Mouse (Mus musculus) lung, embryonic 16.5 days (tissue): ENCODE data around the gene Krt19. TPM values are rescaled to one million over a fixed set of nuclear protein-coding genes. Genes with fewer than 3 reads are reported as not detected.
A peak's percentile ranks its signal among the peaks of the same experiment; 100 is the strongest.

Source experiments
- ATAC-seq: fragments of 200-750 bp; cut with Nextera tagmentation; 2 replicates; pipeline ENCODE4 v1.8.0; 2017; ENCODE audit warnings: low read depth, mild to moderate bottlenecking, moderate library complexity
- H3K27ac ChIP-seq: fragments of 300-500 bp; sonication (generic); 2 replicates; pipeline ENCODE4 v1.5.1; 2014; ENCODE audit warnings: mild to moderate bottlenecking, control low read depth, low read length
- H3K27me3 ChIP-seq: fragments of 300-500 bp; sonication (generic); 2 replicates; pipeline ENCODE4 v1.6.1; 2014; ENCODE audit warnings: low read depth, low read length, mixed read lengths; ENCODE audit not compliant: control insufficient read depth, insufficient read depth
- H3K36me3 ChIP-seq: fragments of 300-500 bp; sonication (generic); 2 replicates; pipeline ENCODE4 v1.6.1; 2014; ENCODE audit warnings: low read length; ENCODE audit not compliant: control insufficient read depth, insufficient read depth
- H3K4me1 ChIP-seq: fragments of 300-500 bp; sonication (generic); replicated peaks from 2 replicates; pipeline ENCODE4 v1.6.1; 2014; ENCODE audit warnings: low read length, mixed read lengths; ENCODE audit not compliant: control insufficient read depth, insufficient read depth
- H3K4me2 ChIP-seq: fragments of 300-500 bp; sonication (generic); 2 replicates; pipeline ENCODE4 v1.6.1; 2014; ENCODE audit warnings: low read depth, low read length, control low read depth
- H3K4me3 ChIP-seq: fragments of 300-500 bp; sonication (generic); 2 replicates; pipeline ENCODE4 v1.5.1; 2014; ENCODE audit warnings: mild to moderate bottlenecking, low read length, control low read depth
- H3K9ac ChIP-seq: fragments of 300-500 bp; sonication (generic); 2 replicates; pipeline ENCODE4 v1.6.1; 2014; ENCODE audit warnings: low read length, control low read depth
- H3K9me3 ChIP-seq: fragments of 300-500 bp; sonication (generic); 2 replicates; pipeline ENCODE4 v1.6.1; 2016; ENCODE audit warnings: low read length; ENCODE audit not compliant: control insufficient read depth
- WGBS: fragments of 180-500 bp; shearing (Covaris S2); extraction: QIAGEN DNeasy Blood & Tissue Kit; methylation state at CpG from one replicate; pipeline ENCODE4 v1.1.7; 2014; 5-methylcytosine and 5-hydroxymethylcytosine counted together
- polyA plus RNA-seq: library from polyadenylated mRNA; unstranded; fragments of >200 nt; fragmentation: Nextera tagmentation; extraction: Ambion mirVana; gene quantifications from 2 replicates; pipeline ENCODE4 v1.2.1, GENCODE M21; 2015

Gene Krt19
- polyA plus RNA-seq, 1 experiment from 2014 or later = 349 TPM

DNA sequence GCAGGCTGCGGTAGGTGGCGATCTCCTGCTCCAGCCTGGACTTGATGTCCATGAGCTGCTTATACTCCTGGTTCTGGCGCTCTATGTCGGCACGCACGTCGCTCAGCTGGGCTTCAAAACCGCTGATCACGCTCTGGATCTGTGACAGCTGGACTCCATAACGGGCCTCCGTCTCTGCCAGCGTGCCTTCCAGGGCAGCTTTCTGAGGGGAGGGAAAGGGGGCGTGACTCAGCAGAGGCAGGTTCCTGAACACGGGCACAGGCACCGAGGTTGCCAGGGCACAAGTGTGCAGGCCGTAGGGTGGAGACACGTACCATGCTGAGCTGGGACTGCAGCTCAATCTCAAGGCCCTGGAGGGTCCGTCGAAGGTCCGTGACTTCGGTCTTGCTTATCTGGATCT, 7.5 kb downstream of the Krt19 start:
- peaks cover 16% of the 10 kb centered on the region for H3K27me3 ChIP-seq
- WGBS = 76% methylated on average over 21 of the region's 21 CpGs
- no peak overlapping the region for H3K4me3 ChIP-seq
- H3K9me3 ChIP-seq = no peaks in the 10 kb centered on the region
- no peak for ATAC-seq
- no peak overlapping the region for H3K4me2 ChIP-seq
- H3K27ac ChIP-seq = no peak overlapping the region
- H3K4me1 ChIP-seq = peaks cover 14% of the 10 kb centered on the region
- H3K9ac ChIP-seq = no peak overlapping the region
- H3K36me3 ChIP-seq = no peaks in the 10 kb centered on the region

DNA sequence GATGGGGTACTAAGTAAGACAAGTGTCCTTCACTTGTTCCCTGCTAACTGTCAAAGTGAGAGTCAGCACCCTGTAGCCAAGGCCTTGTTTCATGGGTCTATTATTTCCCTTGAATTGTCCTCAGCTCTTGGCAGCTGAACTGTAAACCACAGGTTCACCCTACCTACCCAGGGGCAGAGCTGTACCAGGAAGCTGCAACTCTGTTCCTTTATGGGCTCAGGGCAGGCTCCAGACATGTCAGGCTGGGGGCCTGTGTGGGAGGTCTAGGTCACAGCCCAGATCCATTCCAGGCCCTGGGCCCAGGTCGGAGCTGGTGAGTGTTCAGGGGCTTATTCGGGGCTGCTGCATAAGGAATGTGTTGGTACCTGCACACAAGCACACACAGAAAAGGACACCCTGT, 9.1 kb downstream of the Krt19 start:
- peak overlapping the region; percentile 37; the same call in 1 of the 2 replicates for H3K9ac ChIP-seq
- ATAC-seq = peak; percentile 14; the same call in 1 of the 2 replicates
- H3K4me1 ChIP-seq = peaks cover 14% of the 10 kb centered on the region
- peaks cover 1% of the 10 kb centered on the region; the same call in 1 of the 2 replicates for H3K27me3 ChIP-seq
- H3K4me2 ChIP-seq = no peak overlapping the region
- peak overlapping the region; percentile 71 for H3K27ac ChIP-seq
- 57% methylated on average over 2 of the region's 2 CpGs for WGBS
- H3K9me3 ChIP-seq = no peaks in the 10 kb centered on the region
- no peak overlapping the region for H3K4me3 ChIP-seq
- H3K36me3 ChIP-seq = no peaks in the 10 kb centered on the region

DNA sequence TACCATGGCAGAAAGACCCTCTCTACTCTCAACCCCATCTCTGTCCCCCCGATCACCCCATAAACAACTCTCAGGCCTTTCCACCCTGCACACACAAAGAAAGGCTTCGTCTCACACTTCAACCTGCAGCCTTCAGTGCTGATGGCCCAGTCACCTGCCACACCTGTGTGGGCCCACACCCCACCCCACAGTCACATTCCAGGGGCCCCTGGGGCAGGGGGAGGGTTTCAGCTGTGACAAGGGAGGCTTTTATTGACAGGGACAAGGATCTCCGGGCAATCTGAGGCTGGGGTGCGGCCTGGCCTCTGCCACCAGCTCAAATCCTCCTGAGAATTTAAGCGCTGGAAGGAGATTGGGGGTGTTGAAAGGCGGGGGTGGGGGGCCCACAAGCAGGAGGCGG, 9.7 kb downstream of the Krt19 start:
- peaks cover 14% of the 10 kb centered on the region for H3K4me1 ChIP-seq
- H3K4me2 ChIP-seq = no peak overlapping the region
- no peaks in the 10 kb centered on the region for H3K36me3 ChIP-seq
- no peaks in the 10 kb centered on the region for H3K9me3 ChIP-seq
- H3K27ac ChIP-seq = peak overlapping the region; percentile 71
- whole genome bisulfite sequencing = 47% methylated on average over 7 of the region's 7 CpGs
- H3K27me3 ChIP-seq = no peaks in the 10 kb centered on the region
- peak overlapping the region; percentile 20; the same call in 1 of the 2 replicates for H3K9ac ChIP-seq
- H3K4me3 ChIP-seq = no peak overlapping the region
- ATAC-seq = peak; percentile 72

DNA sequence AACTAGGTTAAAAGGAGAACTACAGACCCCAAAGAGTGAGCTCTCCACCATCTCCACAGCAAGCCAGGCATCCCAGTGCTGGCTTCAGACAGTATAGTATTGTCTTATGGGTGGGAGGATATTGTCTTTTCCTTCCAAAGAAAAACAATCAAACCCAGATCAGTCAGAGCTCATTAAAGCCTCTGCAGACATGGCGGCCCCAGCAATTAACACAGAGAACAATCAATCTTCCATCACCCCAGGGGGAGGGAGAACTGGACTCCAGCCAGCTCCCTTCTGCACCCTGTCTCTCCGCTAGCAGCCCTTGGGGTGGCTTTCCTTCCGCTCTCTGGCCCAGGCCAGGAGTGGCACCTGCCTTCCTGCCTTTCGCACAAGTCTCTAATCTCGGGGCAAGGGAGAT, 10.8 kb downstream of the Krt19 start:
- H3K27ac ChIP-seq = no peak overlapping the region
- H3K4me1 ChIP-seq = peaks cover 14% of the 10 kb centered on the region

DNA sequence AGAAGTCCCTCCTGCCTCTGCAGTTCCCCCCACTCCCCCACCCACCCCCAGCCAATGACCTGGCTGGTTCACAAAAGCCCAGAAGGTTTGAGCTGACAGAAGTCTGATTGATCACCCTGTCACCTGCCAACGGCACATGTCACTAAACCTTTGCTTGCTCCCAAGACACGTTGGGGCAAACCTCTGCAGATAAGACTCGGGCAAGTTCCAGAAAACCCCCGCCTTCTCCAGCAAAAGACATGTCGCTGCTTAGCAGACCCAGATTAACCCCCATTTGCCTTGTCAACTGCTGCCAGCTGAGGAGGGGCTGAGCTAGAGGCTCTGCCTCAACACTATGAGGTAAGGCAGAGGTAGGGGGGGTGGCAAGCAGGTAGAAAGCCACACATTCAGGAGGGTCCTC, 11.9 kb downstream of the Krt19 start:
- Histone ChIP-seq H3K4me2 (no peak overlapping the region), H3K27me3 (no peaks in the 10 kb centered on the region), H3K9ac (no peak overlapping the region), H3K9me3 (no peaks in the 10 kb centered on the region), H3K27ac (no peak overlapping the region), H3K4me1 (peaks cover 14% of the 10 kb centered on the region), H3K4me3 (no peak overlapping the region), H3K36me3 (no peaks in the 10 kb centered on the region)
- WGBS = 17% methylated on average over 5 of the region's 5 CpGs
- no peak for ATAC-seq

More for the DNA sequence above, 10.8 kb downstream of the Krt19 start:
- Histone ChIP-seq H3K9me3 (no peaks in the 10 kb centered on the region), H3K36me3 (no peaks in the 10 kb centered on the region), H3K9ac (no peak overlapping the region), H3K4me3 (no peak overlapping the region), H3K27me3 (no peaks in the 10 kb centered on the region), H3K4me2 (no peak overlapping the region)
- no peak for ATAC-seq
- 23% methylated on average over 5 of the region's 5 CpGs for WGBS

DNA sequence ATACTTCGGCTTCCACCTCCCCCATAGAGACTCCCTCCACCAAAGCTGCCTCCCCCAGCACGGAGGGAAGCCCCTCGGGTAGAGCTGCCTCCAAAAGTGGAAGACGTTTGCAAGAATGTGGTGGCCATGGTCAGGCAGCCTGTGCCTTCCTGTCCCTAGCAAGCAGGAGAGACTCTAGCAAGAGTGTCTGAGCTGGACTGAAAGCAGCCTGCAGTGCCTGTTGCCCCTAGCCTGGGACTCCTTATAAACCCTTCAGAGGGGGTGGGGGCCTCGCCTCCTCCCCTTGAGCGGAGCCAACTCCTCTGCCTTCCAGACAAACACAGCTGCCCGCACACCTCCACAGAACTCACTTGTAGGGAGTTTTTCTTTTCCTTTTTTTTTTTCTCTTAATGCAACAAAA, 12.7 kb downstream of the Krt19 start, which contains the start of gene Krt15:
Krt15 (minus strand) TSS at position 198 of the 400 bp plus-strand sequence.
- no peak within 1 kb of the TSS for H3K4me3 ChIP-seq
- 40% methylated on average over 7 of the region's 7 CpGs for WGBS
- no peaks in the 10 kb centered on the region for H3K36me3 ChIP-seq
- H3K4me1 ChIP-seq = peaks cover 14% of the 10 kb centered on the region
- no peak within 1 kb of the TSS for H3K9ac ChIP-seq
- no peaks in the 10 kb centered on the region for H3K9me3 ChIP-seq
- H3K27ac ChIP-seq = no peak within 1 kb of the TSS
- no peak for ATAC-seq
- H3K27me3 ChIP-seq = no peaks in the 10 kb centered on the region
- no peak within 1 kb of the TSS for H3K4me2 ChIP-seq

DNA sequence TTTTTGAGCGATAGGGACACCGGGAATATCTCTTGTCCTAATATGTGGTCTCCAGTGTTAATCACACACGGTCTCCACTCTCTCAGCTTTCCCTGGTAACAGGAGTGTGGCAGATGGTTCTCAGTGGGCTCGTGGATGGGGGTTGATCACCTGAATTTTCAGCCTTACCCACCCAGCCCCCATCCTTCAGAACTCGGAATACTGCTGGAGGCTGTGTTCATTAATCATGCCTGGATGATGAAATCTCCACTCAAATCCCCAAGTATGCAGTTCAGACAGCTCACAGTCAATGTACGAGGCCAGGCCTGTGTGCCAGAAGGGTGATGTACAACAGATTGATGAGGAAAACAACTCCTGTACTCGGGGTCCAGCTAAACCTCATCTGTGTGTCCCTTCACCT, 23.6 kb downstream of the Krt19 start:
- H3K36me3 ChIP-seq = no peaks in the 10 kb centered on the region
- no peaks in the 10 kb centered on the region for H3K9me3 ChIP-seq
- ATAC-seq = no peak
- H3K27ac ChIP-seq = no peak overlapping the region
- H3K9ac ChIP-seq = no peak overlapping the region
- no peak overlapping the region for H3K4me2 ChIP-seq
- no peaks in the 10 kb centered on the region for H3K4me1 ChIP-seq
- whole genome bisulfite sequencing = 64% methylated on average over 7 of the region's 7 CpGs
- no peaks in the 10 kb centered on the region for H3K27me3 ChIP-seq
- no peak overlapping the region for H3K4me3 ChIP-seq

DNA sequence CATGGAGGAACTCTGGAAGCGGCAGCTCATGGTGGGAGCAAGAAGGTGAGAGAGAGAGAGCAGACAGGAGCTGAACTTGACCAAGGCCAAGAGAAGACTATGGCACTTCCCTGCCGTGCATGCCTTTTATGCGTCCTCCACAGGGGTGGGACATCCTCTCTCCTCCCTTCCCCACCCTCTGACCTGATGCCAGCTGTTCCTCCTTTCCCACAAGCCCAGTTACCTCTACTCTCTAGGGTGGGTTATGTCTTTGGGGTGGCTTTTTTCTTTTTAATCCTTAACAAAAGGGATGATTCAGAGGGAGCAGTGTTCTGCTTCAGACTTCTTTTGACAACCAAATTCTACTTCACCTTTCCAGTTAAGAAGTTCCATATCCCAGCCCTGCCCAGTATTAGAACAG, 27.0 kb downstream of the Krt19 start, which contains the start of gene Krt13:
Krt13 (minus strand) TSS at position 101 of the 400 bp plus-strand sequence.
- ATAC-seq = no peak
- 70% methylated on average over 3 of the region's 3 CpGs for WGBS
- no peaks in the 10 kb centered on the region for H3K9me3 ChIP-seq
- no peaks in the 10 kb centered on the region for H3K27me3 ChIP-seq
- H3K4me1 ChIP-seq = 0 out of 2 replicates have a peak, but pooled peaks cover 3% of the 10 kb centered on the region
- no peak within 1 kb of the TSS for H3K9ac ChIP-seq
- no peaks in the 10 kb centered on the region for H3K36me3 ChIP-seq
- H3K4me2 ChIP-seq = no peak within 1 kb of the TSS
- no peak within 1 kb of the TSS for H3K4me3 ChIP-seq
- H3K27ac ChIP-seq = no peak within 1 kb of the TSS

DNA sequence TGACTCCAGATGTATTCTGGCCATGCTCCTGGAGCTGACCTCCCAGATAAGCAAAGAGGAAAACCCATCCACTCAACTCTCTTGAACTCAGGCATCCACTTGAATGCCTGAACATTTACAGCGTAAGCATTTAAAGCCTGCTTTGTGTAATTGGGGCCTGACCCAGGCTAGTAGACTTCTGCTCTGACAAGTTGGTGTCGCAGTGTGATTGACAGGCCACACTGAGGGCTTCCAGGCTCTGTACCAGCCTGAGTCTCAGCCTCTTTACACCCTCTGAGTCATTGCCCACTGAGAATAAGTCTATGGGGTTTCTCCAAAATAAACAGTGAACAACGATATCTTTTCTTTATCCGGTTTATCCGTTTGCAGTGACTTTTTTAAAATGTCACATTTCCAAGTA, 28.1 kb downstream of the Krt19 start:
- H3K27me3 ChIP-seq = no peaks in the 10 kb centered on the region
- no peak overlapping the region for H3K9ac ChIP-seq
- no peak overlapping the region for H3K4me3 ChIP-seq
- H3K27ac ChIP-seq = no peak overlapping the region
- H3K4me1 ChIP-seq = 0 out of 2 replicates have a peak, but pooled peaks cover 3% of the 10 kb centered on the region
- peak; percentile 83 for ATAC-seq
- H3K36me3 ChIP-seq = no peaks in the 10 kb centered on the region
- WGBS = 51% methylated on average over 5 of the region's 5 CpGs
- H3K9me3 ChIP-seq = no peaks in the 10 kb centered on the region
- no peak overlapping the region for H3K4me2 ChIP-seq

DNA sequence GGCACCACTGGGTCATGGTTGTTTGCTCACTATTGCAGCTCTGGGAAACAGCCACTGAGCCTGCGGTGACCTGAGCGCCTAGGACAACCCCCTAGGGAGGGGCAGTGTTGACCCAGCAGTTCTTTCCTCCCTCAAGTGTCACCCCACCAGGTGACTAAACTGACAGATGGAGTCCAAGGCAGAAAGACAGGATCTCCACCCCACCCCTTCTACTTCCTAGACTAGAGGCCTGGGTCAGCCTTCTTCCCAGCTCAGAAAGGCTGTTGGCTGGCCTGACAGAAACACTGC, 34.8 kb downstream of the Krt19 start:
- Histone ChIP-seq H3K9me3 (no peaks in the 10 kb centered on the region), H3K27me3 (no peaks in the 10 kb centered on the region), H3K4me1 (no peaks in the 10 kb centered on the region), H3K4me2 (no peak overlapping the region), H3K9ac (no peak overlapping the region), H3K4me3 (no peak overlapping the region), H3K27ac (peak overlapping the region; percentile 23), H3K36me3 (no peaks in the 10 kb centered on the region)
- peak; percentile 72 for ATAC-seq
- 32% methylated on average over 2 of the region's 2 CpGs for WGBS
